Mouse (Mus musculus): ENCODE measurements at regions not wholly inside any gene's neighbourhood (a gene's known extent, or its start where the extent isn't known, plus 50 kb on each side); places are given as distances from the start of the nearest gene placed in this dataset.

DNA sequence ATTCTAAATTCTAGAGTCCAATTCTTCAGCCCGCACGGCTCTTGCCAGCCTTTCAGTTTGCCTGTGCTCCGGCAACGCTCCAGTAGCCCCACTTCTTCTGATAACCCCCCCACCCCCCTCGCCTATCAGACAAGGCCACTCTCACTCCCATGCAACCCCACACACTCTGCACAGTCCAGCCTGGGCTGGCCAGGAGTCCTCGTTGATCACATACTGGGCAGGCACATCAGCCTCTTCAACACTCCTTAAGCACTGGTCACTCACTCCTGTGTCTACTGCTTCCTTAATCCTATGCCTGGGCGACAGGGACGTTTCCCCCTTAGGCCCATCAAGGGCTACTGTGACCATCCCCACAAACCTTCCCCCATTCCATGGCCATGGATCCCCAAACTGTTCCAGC, 95.4 kb upstream of the Tom1l1 start:
- no peaks in the 10 kb centered on the region for H3K9me3 ChIP-seq (ENCODE audit: control insufficient read depth, low read length)
- H3K27ac ChIP-seq (replicated peaks) = no peak overlapping the region
- no peaks in the 10 kb centered on the region for H3K27me3 ChIP-seq (ENCODE audit: control insufficient read depth, insufficient read depth, low read length)
- H3K36me3 ChIP-seq (ENCODE audit: control insufficient read depth, insufficient read depth, low read length) = no peaks in the 10 kb centered on the region
- 83% methylated on average over 8 of the region's 8 CpGs for WGBS
- no peak for ATAC-seq (ENCODE audit: low FRiP score, low TSS enrichment)
- H3K4me3 ChIP-seq (ENCODE audit: low read depth, low read length) = no peak overlapping the region
- DNase-seq (ENCODE audit: low spot score) = no peak
- H3K9ac ChIP-seq (ENCODE audit: low read length) = no peak overlapping the region
- TF ChIP-seq CTCF (IDR thresholded peaks at IDR 0.05; ENCODE audit: low read depth) (no peak), EP300 (optimal IDR thresholded peaks at IDR 0.05) (no peak)
- H3K4me2 ChIP-seq (replicated peaks; ENCODE audit: low read depth) = no peak overlapping the region
- H3K4me1 ChIP-seq (replicated peaks; ENCODE audit: control insufficient read depth, insufficient read depth) = no peaks in the 10 kb centered on the region

DNA sequence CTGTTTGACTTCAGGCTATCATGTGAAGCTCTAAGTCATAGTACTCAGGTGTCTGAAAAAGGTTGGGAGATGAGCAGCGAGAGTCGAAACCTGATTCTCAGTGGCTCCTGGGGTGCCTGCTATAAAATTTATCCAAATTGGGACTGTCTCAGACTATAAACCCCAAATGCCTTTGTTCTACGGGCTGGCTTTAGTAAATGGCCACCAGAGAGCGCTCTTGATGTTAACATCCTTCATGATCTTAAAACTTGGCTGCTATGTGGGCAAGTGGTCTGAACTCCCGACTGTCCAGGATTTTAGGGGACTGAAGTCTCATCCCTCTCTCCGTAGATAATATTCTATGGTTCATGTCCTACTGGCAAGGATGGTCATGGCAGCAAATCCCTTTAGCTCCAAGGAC, 94.8 kb upstream of the Tom1l1 start:
- H3K9ac ChIP-seq (ENCODE audit: low read length) = no peak overlapping the region
- peak; percentile 65 for TF ChIP-seq CTCF (IDR thresholded peaks at IDR 0.05; ENCODE audit: low read depth)
- no peak for TF ChIP-seq EP300 (optimal IDR thresholded peaks at IDR 0.05)
- H3K4me2 ChIP-seq (replicated peaks; ENCODE audit: low read depth) = no peak overlapping the region
- no peak for DNase-seq (ENCODE audit: low spot score)
- 40% methylated on average over 6 of the region's 6 CpGs for WGBS
- no peaks in the 10 kb centered on the region for H3K4me1 ChIP-seq (replicated peaks; ENCODE audit: control insufficient read depth, insufficient read depth)
- H3K9me3 ChIP-seq (ENCODE audit: control insufficient read depth, low read length) = no peaks in the 10 kb centered on the region
- no peak overlapping the region for H3K27ac ChIP-seq (replicated peaks)
- H3K27me3 ChIP-seq (ENCODE audit: control insufficient read depth, insufficient read depth, low read length) = no peaks in the 10 kb centered on the region
- no peak for ATAC-seq (ENCODE audit: low FRiP score, low TSS enrichment)
- H3K36me3 ChIP-seq (ENCODE audit: control insufficient read depth, insufficient read depth, low read length) = no peaks in the 10 kb centered on the region
- no peak overlapping the region for H3K4me3 ChIP-seq (ENCODE audit: low read depth, low read length)

DNA sequence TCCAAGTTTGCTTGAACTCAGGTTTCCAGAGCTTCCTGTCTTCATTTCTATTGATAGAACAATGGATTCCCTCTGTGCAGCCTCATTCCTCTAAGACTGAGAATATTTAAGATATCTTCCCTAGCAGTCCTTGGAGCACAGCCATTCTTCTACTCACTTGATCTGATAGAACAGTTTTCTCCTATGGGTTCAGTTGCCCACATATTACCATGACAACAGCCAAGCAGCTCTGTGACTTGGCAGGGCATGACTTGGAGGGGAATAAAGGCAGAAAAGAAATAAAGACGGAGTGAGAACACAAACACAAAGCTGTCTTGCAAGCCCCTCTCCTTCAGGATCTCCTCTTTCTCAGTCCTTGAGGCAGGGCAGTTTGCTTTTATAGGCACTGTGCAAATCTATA, 87.6 kb upstream of the Tom1l1 start:
- 44% methylated on average over 1 of the region's 1 CpGs for WGBS
- Histone ChIP-seq H3K4me1 (replicated peaks; ENCODE audit: control insufficient read depth, insufficient read depth) (no peaks in the 10 kb centered on the region), H3K36me3 (ENCODE audit: control insufficient read depth, insufficient read depth, low read length) (no peaks in the 10 kb centered on the region), H3K4me3 (ENCODE audit: low read depth, low read length) (no peak overlapping the region), H3K9ac (ENCODE audit: low read length) (no peak overlapping the region), H3K27me3 (ENCODE audit: control insufficient read depth, insufficient read depth, low read length) (no peaks in the 10 kb centered on the region), H3K4me2 (replicated peaks; ENCODE audit: low read depth) (no peak overlapping the region), H3K9me3 (ENCODE audit: control insufficient read depth, low read length) (no peaks in the 10 kb centered on the region), H3K27ac (replicated peaks) (no peak overlapping the region)
- DNase-seq (ENCODE audit: low spot score) (no peak), ATAC-seq (ENCODE audit: low FRiP score, low TSS enrichment) (no peak)
- TF ChIP-seq EP300 (optimal IDR thresholded peaks at IDR 0.05) (no peak), CTCF (IDR thresholded peaks at IDR 0.05; ENCODE audit: low read depth) (no peak)

DNA sequence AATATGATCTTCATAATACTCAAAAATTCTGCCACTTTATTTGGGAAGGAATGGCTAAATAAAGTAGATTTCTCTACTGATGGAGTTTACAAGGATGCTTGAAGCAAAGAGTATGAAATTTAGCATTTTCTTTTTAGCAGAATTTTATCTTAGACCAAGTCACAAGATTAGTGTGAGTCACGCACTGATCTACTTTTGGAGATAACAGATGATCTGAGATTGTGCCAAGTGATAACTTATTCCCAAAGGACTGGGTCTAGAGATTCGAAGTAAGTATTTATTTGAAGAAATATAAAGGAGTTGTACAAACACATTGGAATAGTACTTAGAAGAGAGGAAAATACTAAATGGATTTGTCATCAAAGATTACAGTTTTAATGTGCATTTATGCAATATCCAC, 67.8 kb upstream of the Tom1l1 start:
- H3K4me3 ChIP-seq (ENCODE audit: low read depth, low read length) = no peak overlapping the region
- no peaks in the 10 kb centered on the region for H3K27me3 ChIP-seq (ENCODE audit: control insufficient read depth, insufficient read depth, low read length)
- no peak overlapping the region for H3K4me2 ChIP-seq (replicated peaks; ENCODE audit: low read depth)
- no peaks in the 10 kb centered on the region for H3K9me3 ChIP-seq (ENCODE audit: control insufficient read depth, low read length)
- ATAC-seq (ENCODE audit: low FRiP score, low TSS enrichment) = no peak
- no peak overlapping the region for H3K27ac ChIP-seq (replicated peaks)
- TF ChIP-seq EP300 (optimal IDR thresholded peaks at IDR 0.05) (no peak), CTCF (IDR thresholded peaks at IDR 0.05; ENCODE audit: low read depth) (no peak)
- no peak for DNase-seq (ENCODE audit: low spot score)
- no peak overlapping the region for H3K9ac ChIP-seq (ENCODE audit: low read length)
- 71% methylated on average over 2 of the region's 2 CpGs for WGBS
- H3K36me3 ChIP-seq (ENCODE audit: control insufficient read depth, insufficient read depth, low read length) = no peaks in the 10 kb centered on the region
- no peaks in the 10 kb centered on the region for H3K4me1 ChIP-seq (replicated peaks; ENCODE audit: control insufficient read depth, insufficient read depth)

DNA sequence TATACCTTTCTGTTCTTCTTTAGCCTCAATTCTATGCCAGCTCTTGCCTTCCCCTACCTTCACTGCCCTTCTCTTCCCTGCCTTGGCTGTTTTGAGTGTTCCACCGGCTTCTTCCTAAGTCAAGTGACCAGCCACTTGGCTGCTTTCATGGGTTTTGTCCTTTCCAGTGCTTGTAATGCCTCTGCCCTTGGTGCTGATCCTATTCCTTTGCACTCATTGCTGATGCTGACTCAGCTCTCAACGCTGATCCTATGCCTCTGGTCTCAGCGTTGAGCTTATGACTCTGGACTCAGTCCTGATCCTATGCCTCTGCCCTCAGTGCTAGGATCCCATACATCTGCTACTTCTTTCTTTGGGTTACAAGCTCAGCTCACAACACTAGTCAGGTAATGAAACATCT, 60.3 kb upstream of the Tom1l1 start:
- Histone ChIP-seq H3K4me3 (ENCODE audit: low read depth, low read length) (no peak overlapping the region), H3K36me3 (ENCODE audit: control insufficient read depth, insufficient read depth, low read length) (no peaks in the 10 kb centered on the region), H3K4me1 (replicated peaks; ENCODE audit: control insufficient read depth, insufficient read depth) (no peaks in the 10 kb centered on the region), H3K27ac (replicated peaks) (no peak overlapping the region), H3K27me3 (ENCODE audit: control insufficient read depth, insufficient read depth, low read length) (no peaks in the 10 kb centered on the region), H3K9ac (ENCODE audit: low read length) (no peak overlapping the region), H3K4me2 (replicated peaks; ENCODE audit: low read depth) (no peak overlapping the region), H3K9me3 (ENCODE audit: control insufficient read depth, low read length) (no peaks in the 10 kb centered on the region)
- TF ChIP-seq CTCF (IDR thresholded peaks at IDR 0.05; ENCODE audit: low read depth) (no peak), EP300 (optimal IDR thresholded peaks at IDR 0.05) (no peak)
- no peak for DNase-seq (ENCODE audit: low spot score)
- ATAC-seq (ENCODE audit: low FRiP score, low TSS enrichment) = no peak
- WGBS = 60% methylated on average over 3 of the region's 3 CpGs

DNA sequence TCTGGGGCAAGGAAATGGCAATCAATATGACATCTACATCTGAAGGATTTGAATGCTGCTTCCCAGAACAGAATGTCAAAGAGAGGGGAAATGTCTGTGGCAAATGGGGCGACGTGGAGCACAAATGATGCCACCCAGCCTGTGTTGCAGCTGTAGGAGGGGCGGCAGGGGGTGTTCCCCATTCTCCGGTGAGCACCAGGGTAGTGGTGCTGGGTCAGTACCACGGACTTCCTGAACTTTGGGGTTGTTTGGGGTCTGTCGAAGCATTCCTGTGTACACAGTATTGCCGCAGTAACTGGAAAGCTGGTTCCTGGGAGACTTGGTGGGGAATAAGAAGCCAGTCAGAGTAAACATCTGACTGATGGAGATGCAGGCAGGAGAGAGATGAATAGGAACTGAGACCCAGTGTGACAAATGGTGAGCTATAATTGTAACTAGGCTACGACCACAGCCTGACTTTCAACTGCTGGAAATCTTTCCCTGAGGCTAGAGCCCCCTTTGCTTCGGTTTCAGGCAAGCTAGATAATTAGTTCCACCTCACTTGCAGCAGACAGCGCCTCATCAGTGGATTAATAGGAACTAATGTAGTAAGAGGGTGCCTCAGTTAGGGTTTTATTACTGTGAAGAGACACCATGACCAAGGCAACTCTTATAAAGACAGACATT, 53.9 kb upstream of the Tom1l1 start:
- no peak for TF ChIP-seq EP300 (optimal IDR thresholded peaks at IDR 0.05)
- no peak for TF ChIP-seq CTCF (IDR thresholded peaks at IDR 0.05; ENCODE audit: low read depth)
- Histone ChIP-seq H3K36me3 (ENCODE audit: control insufficient read depth, insufficient read depth, low read length) (no peaks in the 10 kb centered on the region), H3K27ac (replicated peaks) (no peak overlapping the region), H3K4me3 (ENCODE audit: low read depth, low read length) (no peak overlapping the region), H3K4me1 (replicated peaks; ENCODE audit: control insufficient read depth, insufficient read depth) (no peaks in the 10 kb centered on the region), H3K4me2 (replicated peaks; ENCODE audit: low read depth) (no peak overlapping the region), H3K9me3 (ENCODE audit: control insufficient read depth, low read length) (no peaks in the 10 kb centered on the region), H3K9ac (ENCODE audit: low read length) (no peak overlapping the region), H3K27me3 (ENCODE audit: control insufficient read depth, insufficient read depth, low read length) (no peaks in the 10 kb centered on the region)
- whole genome bisulfite sequencing = 71% methylated on average over 10 of the region's 10 CpGs
- ATAC-seq (ENCODE audit: low FRiP score, low TSS enrichment) (no peak), DNase-seq (ENCODE audit: low spot score) (no peak)

All from stomach, postnatal 0 days (tissue).